Mouse (Mus musculus): ENCODE data around the gene Vpreb1. TPM values are rescaled to one million over a fixed set of nuclear protein-coding genes. Genes with fewer than 3 reads are reported as not detected.

Vpreb1 gene
- total and polyA plus RNA-seq, 2 experiments from 2014 or later = 0.58 TPM; not detected in 1

- WGBS = 89% methylated on average over 4 of the region's 4 CpGs
- Histone ChIP-seq H3K27ac (no peak overlapping the region), H3K27me3 (ENCODE audit: insufficient read depth, low read length) (no peaks in the 10 kb centered on the region), H3K9ac (replicated peaks; ENCODE audit: low read length) (no peak overlapping the region), H3K4me1 (ENCODE audit: insufficient read depth, low read length) (peaks cover 6% of the 10 kb centered on the region; the same call in 1 of the 2 replicates), H3K4me2 (ENCODE audit: low read depth, low read length) (no peak overlapping the region), H3K4me3 (ENCODE audit: low read length) (no peak overlapping the region), H3K36me3 (ENCODE audit: insufficient read depth, low read length) (peaks cover 29% of the 10 kb centered on the region), H3K9me3 (ENCODE audit: low read length) (no peaks in the 10 kb centered on the region)
- DNase-seq (ENCODE audit: low spot score) (no peak), ATAC-seq (no peak)
- TF ChIP-seq CTCF (IDR thresholded peaks at IDR 0.05; ENCODE audit: low read depth) = no peak
Measured at GRCm38 (mm10) chr16:16902329-16902728, 31.7 kb upstream of the Vpreb1 start.

GRCm38 (mm10) chr16:16897056-16897584 is 26.5 kb upstream of the Vpreb1 start:
- H3K36me3 ChIP-seq (ENCODE audit: insufficient read depth, low read length) = peaks cover 10% of the 10 kb centered on the region
- WGBS = 25% methylated on average over 10 of the region's 10 CpGs
- no peak for TF ChIP-seq CTCF (IDR thresholded peaks at IDR 0.05; ENCODE audit: low read depth)
- ATAC-seq (peak; percentile 10; the same call in 1 of the 2 replicates), DNase-seq (ENCODE audit: low spot score) (peak; percentile 11)
- peak overlapping the region; percentile 84 for H3K27ac ChIP-seq
- H3K9ac ChIP-seq (replicated peaks; ENCODE audit: low read length) = peak overlapping the region; percentile 79
- H3K9me3 ChIP-seq (ENCODE audit: low read length) = no peaks in the 10 kb centered on the region
- H3K4me3 ChIP-seq (ENCODE audit: low read length) = peak overlapping the region; percentile 66
- H3K4me1 ChIP-seq (ENCODE audit: insufficient read depth, low read length) = peaks cover 6% of the 10 kb centered on the region; the same call in 1 of the 2 replicates
- H3K4me2 ChIP-seq (ENCODE audit: low read depth, low read length) = peak overlapping the region; percentile 78
- no peaks in the 10 kb centered on the region for H3K27me3 ChIP-seq (ENCODE audit: insufficient read depth, low read length)

GRCm38 (mm10) chr16:16896382-16897055 is 25.9 kb upstream of the Vpreb1 start, which contains the start of gene Ppm1f:
TSS of gene Ppm1f (plus strand) at chr16:16896469.
- peak; percentile 94 for TF ChIP-seq CTCF (IDR thresholded peaks at IDR 0.05; ENCODE audit: low read depth)
- under 1% methylated on average over 29 of the region's 29 CpGs for WGBS

GRCm38 (mm10) chr16:16896015-16896381 is 25.4 kb upstream of the Vpreb1 start:
- no peaks in the 10 kb centered on the region for H3K9me3 ChIP-seq (ENCODE audit: low read length)
- no peak for DNase-seq (ENCODE audit: low spot score)
- H3K4me2 ChIP-seq (ENCODE audit: low read depth, low read length) = peak overlapping the region; percentile 78
- H3K36me3 ChIP-seq (ENCODE audit: insufficient read depth, low read length) = peaks cover 17% of the 10 kb centered on the region
- WGBS = 20% methylated on average over 4 of the region's 4 CpGs
- peaks cover 6% of the 10 kb centered on the region; the same call in 1 of the 2 replicates for H3K4me1 ChIP-seq (ENCODE audit: insufficient read depth, low read length)
- peak overlapping the region; percentile 84; the same call in 1 of the 2 replicates for H3K27ac ChIP-seq
- H3K27me3 ChIP-seq (ENCODE audit: insufficient read depth, low read length) = no peaks in the 10 kb centered on the region
- no peak; the same call in 1 of the 2 replicates for ATAC-seq
- H3K9ac ChIP-seq (replicated peaks; ENCODE audit: low read length) = peak overlapping the region; percentile 79; the same call in 1 of the 2 replicates
- H3K4me3 ChIP-seq (ENCODE audit: low read length) = peak overlapping the region; percentile 66; the same call in 1 of the 2 replicates
- TF ChIP-seq CTCF (IDR thresholded peaks at IDR 0.05; ENCODE audit: low read depth) = no peak

More at GRCm38 (mm10) chr16:16896382-16897055, 25.9 kb upstream of the Vpreb1 start, which contains the start of gene Ppm1f:
- Histone ChIP-seq H3K9ac (replicated peaks; ENCODE audit: low read length) (peak within 1 kb of the TSS; percentile 79), H3K4me3 (ENCODE audit: low read length) (peak within 1 kb of the TSS; percentile 66), H3K27ac (peak within 1 kb of the TSS; percentile 84), H3K4me1 (ENCODE audit: insufficient read depth, low read length) (peaks cover 6% of the 10 kb centered on the region; the same call in 1 of the 2 replicates), H3K27me3 (ENCODE audit: insufficient read depth, low read length) (no peaks in the 10 kb centered on the region), H3K36me3 (ENCODE audit: insufficient read depth, low read length) (peaks cover 16% of the 10 kb centered on the region), H3K4me2 (ENCODE audit: low read depth, low read length) (peak within 1 kb of the TSS; percentile 78), H3K9me3 (ENCODE audit: low read length) (no peaks in the 10 kb centered on the region)
- ATAC-seq = peak; percentile 92
- peak; percentile 95 for DNase-seq (ENCODE audit: low spot score)

- DNase-seq (ENCODE audit: low spot score) = no peak
Measured at GRCm38 (mm10) chr16:16892366-16892765, 21.7 kb upstream of the Vpreb1 start.

GRCm38 (mm10) chr16:16888341-16888740 is 17.7 kb upstream of the Vpreb1 start:
- ATAC-seq = no peak
- DNase-seq (ENCODE audit: low spot score) = no peak
- H3K4me3 ChIP-seq (ENCODE audit: low read length) = no peak overlapping the region
- no peak for TF ChIP-seq CTCF (IDR thresholded peaks at IDR 0.05; ENCODE audit: low read depth)
- no peak overlapping the region for H3K9ac ChIP-seq (replicated peaks; ENCODE audit: low read length)
- H3K9me3 ChIP-seq (ENCODE audit: low read length) = no peaks in the 10 kb centered on the region
- no peaks in the 10 kb centered on the region for H3K4me1 ChIP-seq (ENCODE audit: insufficient read depth, low read length)
- H3K36me3 ChIP-seq (ENCODE audit: insufficient read depth, low read length) = peaks cover 92% of the 10 kb centered on the region
- no peak overlapping the region for H3K4me2 ChIP-seq (ENCODE audit: low read depth, low read length)
- WGBS = 96% methylated on average over 1 of the region's 1 CpGs
- no peak overlapping the region for H3K27ac ChIP-seq
- H3K27me3 ChIP-seq (ENCODE audit: insufficient read depth, low read length) = no peaks in the 10 kb centered on the region

More at GRCm38 (mm10) chr16:16892366-16892765, 21.7 kb upstream of the Vpreb1 start:
- WGBS = 92% methylated on average over 7 of the region's 7 CpGs
- H3K4me2 ChIP-seq (ENCODE audit: low read depth, low read length) = no peak overlapping the region
- H3K4me3 ChIP-seq (ENCODE audit: low read length) = no peak overlapping the region
- H3K27me3 ChIP-seq (ENCODE audit: insufficient read depth, low read length) = no peaks in the 10 kb centered on the region
- TF ChIP-seq CTCF (IDR thresholded peaks at IDR 0.05; ENCODE audit: low read depth) = no peak
- H3K9ac ChIP-seq (replicated peaks; ENCODE audit: low read length) = no peak overlapping the region
- H3K9me3 ChIP-seq (ENCODE audit: low read length) = no peaks in the 10 kb centered on the region
- no peak for ATAC-seq
- H3K27ac ChIP-seq = no peak overlapping the region
- no peaks in the 10 kb centered on the region for H3K4me1 ChIP-seq (ENCODE audit: insufficient read depth, low read length)
- H3K36me3 ChIP-seq (ENCODE audit: insufficient read depth, low read length) = peaks cover 51% of the 10 kb centered on the region
